Mouse (Mus musculus) retina, postnatal 7 days (tissue): ENCODE measurements around the gene Hist1h2an.
"Not testable (repeated sequence)": the region's sequence is repeated elsewhere in the genome, so short reads cannot be mapped to it uniquely, and the experiment has no call there.

Source experiments
- DNase-seq: peaks from one replicate; pipeline ENCODE4 v3.0.0-alpha.2; 2012; ENCODE audit warnings: low read depth, low spot score

The Hist1h2an gene

DNA sequence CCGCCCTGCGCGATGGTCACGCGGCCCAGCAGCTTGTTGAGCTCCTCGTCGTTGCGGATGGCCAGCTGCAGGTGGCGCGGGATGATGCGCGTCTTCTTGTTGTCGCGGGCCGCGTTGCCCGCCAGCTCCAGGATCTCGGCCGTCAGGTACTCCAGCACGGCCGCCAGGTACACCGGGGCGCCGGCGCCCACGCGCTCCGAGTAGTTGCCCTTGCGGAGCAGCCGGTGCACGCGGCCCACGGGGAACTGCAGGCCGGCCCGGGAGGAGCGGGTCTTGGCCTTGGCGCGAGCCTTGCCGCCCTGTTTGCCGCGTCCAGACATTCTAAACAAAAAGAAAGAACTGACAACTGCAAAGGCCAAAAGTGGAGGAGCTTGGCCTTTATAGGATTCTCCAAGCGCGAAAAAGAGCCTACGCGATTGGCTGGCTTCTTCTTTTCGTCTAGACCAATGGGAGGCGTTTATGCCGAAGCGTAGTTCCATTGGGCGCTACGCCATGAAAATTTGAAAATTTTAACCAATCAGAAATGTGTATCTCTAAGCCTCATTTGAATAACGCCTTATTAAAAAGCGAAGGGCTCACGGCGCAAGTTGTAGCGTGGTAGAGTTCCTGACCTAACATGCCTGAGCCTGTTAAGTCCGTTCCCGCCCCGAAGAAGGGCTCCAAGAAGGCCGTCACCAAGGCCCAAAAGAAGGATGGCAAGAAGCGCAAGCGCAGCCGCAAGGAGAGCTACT lies at the start of gene Hist1h2an, which contains the start of gene Hist1h2bp:
Gene Hist1h2an (minus strand): TSS at position 320 of the 731 bp plus-strand sequence.
Gene Hist1h2bp (plus strand): TSS at position 563 of the 731 bp plus-strand sequence.
- DNase-seq: peak; percentile 93

DNA sequence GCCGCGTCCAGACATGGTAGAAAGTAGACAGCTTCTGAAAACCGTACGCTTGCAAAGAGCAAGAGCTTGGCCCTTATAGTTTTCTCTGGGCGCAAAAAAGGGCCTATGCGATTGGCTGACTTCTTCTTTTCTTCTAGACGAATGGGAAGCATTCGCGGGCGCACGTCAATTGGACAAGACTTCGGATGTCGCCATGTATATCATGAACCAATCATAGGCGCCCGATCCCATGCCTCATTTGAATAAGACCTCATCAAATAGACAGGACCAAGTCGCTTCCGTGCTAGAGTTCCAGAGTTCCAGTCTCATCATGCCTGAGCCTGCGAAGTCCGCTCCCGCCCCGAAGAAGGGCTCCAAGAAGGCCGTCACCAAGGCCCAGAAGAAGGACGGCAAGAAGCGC lies 46.4 kb upstream of the Hist1h2an start, which contains the start of the genes Hist1h2ap and Hist1h2br:
Gene Hist1h2ap (minus strand): TSS at position 47 of the 400 bp plus-strand sequence.
Gene Hist1h2br (plus strand): TSS at position 283 of the 400 bp plus-strand sequence.
- DNase-seq: not testable (repeated sequence)

DNA sequence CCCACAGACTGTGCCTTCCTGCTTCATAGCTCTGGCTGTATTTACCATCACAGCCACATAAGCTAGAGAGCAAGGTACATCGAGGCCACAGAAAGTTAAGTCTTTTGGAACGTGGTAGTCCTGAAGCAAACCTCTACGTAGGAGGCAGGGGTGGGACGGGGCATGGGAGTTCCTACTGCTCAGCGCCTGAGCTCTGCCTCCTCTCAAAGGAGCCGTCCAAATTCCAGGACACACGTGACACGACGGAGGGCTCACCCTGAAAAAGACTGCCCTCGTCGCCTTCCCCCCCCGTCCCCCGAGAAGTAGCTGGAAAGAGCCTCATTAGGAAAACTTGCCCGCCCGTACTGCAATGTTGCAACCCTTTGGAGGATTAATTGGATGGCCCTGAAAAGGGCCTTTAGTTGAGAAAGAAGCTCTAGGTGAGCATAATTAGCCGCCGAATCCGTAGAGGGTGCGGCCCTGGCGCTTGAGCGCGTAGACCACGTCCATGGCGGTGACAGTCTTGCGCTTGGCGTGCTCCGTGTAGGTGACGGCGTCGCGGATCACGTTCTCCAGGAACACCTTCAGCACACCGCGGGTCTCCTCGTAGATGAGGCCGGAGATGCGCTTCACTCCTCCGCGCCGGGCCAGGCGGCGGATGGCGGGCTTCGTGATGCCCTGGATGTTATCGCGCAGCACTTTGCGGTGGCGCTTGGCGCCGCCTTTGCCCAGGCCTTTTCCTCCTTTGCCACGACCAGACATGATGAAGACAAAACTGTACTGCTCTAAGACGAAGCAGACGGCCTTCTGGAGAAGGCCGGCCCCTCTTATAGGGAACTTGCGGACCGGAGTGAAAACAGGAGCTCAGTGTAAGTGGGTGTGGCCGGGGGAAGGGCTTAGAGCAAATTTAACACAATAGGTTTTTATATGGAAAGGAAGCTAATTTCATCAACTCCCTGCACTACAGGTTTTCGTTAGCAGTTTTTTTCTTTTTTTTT lies 44.7 kb upstream of the Hist1h2an start, which contains the start of gene Hist1h4n:
Gene Hist1h4n (minus strand): TSS at position 779 of the 977 bp plus-strand sequence.
- not testable (repeated sequence) for DNase-seq

DNA sequence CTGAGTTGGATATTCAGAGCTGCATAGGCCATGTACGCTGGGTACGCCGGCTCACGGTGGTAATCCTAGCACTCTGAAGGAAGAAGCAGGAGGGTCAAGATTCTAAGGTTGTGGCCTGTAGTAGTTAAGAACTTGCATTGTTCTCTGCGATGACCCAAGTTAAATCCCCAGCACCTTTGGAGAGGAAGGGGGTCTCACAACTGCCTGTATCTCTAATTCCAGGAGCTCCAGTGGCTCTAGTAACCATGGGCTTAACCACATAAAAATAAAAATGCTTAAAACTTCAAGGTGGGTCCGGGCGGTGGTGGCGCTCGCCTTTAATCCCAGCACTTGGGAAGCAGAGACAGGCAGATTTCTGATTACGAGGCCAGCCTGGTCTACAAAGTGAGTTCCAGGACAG lies 43.3 kb upstream of the Hist1h2an start:
- DNase-seq: no peak

DNA sequence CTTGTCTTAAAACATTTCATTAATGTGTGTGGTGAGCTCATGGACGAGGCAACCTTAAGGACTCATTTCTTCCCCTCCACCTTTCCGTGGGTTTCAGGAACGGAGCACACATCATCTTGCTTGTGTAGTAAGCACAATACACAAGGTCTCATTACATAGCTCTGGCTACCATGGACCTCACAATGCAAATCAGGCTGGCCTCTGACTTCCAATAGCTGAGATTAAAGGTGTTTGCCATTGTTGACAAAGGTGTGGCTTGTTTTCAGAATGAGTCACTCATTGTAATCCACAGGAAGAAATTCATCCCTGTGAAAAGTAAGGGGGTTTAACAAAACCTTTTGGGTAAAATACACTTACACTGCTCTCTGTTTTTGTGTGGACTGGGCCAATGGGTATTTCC lies 41.5 kb upstream of the Hist1h2an start:
- DNase-seq: no peak

DNA sequence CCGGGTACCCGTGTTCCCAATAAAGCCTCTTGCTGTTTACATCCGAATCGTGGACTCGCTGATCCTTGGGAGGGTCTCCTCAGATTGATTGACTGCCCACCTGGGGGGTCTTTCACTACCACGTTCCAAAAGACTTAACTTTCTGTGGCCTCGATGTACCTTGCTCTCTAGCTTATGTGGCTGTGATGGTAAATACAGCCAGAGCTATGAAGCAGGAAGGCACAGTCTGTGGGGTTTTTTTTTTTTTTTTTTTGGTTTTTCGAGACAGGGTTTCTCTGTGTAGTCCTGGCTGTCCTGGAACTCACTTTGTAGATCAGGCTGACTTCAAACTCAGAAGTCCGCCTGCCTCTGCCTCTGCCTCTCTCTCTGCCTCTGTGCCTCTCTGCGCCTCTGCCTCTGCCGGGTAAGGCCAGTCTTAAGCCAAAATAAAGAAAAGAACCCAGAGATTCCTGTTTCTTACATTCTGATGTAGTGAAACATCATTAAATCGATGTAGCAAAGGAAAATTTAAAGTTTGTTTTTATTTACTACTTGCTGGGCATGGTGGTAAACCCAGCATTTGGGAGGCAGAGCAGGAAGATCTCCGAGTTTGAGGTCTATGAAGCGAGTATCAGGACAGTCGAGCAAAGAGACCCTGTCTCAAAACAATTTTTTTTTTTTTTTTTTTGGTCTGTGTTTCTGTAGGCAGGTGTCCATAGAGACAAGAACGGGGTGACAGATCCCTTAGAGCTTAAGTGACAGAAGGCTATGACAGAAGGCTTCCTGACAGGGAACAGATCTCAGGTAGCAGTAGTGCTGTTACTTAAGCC lies 33.3 kb upstream of the Hist1h2an start:
- not testable (repeated sequence) for DNase-seq

DNA sequence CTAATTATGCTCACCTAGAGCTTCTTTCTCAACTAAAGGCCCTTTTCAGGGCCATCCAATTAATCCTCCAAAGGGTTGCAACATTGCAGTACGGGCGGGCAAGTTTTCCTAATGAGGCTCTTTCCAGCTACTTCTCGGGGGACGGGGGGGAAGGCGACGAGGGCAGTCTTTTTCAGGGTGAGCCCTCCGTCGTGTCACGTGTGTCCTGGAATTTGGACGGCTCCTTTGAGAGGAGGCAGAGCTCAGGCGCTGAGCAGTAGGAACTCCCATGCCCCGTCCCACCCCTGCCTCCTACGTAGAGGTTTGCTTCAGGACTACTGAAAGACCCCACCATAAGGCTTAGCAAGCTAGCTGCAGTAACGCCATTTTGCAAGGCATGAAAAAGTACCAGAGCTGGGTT lies 25.1 kb upstream of the Hist1h2an start:
- DNase-seq: not testable (repeated sequence)

DNA sequence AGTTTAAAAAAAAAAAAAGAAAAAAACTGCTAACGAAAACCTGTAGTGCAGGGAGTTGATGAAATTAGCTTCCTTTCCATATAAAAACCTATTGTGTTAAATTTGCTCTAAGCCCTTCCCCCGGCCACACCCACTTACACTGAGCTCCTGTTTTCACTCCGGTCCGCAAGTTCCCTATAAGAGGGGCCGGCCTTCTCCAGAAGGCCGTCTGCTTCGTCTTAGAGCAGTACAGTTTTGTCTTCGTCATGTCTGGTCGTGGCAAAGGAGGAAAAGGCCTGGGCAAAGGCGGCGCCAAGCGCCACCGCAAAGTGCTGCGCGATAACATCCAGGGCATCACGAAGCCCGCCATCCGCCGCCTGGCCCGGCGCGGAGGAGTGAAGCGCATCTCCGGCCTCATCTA lies 24.5 kb upstream of the Hist1h2an start, which contains the start of gene Hist1h4m:
Gene Hist1h4m (plus strand): TSS at position 208 of the 400 bp plus-strand sequence.
- not testable (repeated sequence) for DNase-seq

DNA sequence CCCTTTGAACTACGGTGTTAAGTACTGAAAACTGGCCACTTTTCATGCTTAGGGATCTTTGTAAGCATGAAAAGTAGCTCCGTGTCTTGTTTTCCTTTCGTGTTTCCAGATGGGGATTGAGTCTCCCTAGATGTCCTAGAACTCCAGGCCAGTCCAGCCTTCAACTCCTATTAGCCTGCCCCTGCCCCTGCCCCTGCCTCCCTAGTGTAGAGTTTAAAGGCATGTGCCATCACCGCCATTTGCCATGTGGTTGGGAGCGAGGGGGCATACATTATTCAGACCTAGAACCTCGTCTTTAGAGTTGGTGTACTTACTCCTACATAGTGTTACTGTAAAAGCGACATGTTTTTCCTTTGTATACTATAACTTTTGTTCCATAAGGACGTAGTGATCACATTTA lies 24.1 kb upstream of the Hist1h2an start:
- not testable (repeated sequence) for DNase-seq

DNA sequence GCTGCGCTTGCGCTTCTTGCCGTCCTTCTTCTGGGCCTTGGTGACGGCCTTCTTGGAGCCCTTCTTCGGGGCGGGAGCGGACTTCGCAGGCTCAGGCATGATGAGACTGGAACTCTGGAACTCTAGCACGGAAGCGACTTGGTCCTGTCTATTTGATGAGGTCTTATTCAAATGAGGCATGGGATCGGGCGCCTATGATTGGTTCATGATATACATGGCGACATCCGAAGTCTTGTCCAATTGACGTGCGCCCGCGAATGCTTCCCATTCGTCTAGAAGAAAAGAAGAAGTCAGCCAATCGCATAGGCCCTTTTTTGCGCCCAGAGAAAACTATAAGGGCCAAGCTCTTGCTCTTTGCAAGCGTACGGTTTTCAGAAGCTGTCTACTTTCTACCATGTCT lies 23.1 kb upstream of the Hist1h2an start, which contains the start of the genes Hist1h2bq and Hist1h2ao:
Gene Hist1h2bq (minus strand): TSS at position 125 of the 400 bp plus-strand sequence.
Gene Hist1h2ao (plus strand): TSS at position 393 of the 400 bp plus-strand sequence.
- not testable (repeated sequence) for DNase-seq

DNA sequence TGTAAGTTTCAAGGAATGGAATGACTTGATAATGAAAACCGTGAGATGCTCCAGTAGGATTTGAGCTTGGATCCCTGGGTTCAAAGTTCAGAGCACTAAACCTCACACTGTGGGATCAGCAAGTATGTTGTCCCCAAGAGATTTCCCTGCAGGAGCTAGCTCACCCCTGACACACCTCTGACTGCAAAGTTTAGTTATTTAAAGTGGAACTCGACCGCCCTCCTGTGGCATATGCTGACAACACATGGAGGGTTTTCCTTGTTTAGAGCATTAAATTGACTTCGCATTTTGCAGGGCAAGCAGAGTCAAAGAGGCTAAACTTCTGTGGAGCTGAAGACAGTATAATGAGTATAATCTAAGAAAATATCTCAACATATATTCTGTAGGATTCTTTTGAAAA lies 16.0 kb upstream of the Hist1h2an start:
- not testable (repeated sequence) for DNase-seq

DNA sequence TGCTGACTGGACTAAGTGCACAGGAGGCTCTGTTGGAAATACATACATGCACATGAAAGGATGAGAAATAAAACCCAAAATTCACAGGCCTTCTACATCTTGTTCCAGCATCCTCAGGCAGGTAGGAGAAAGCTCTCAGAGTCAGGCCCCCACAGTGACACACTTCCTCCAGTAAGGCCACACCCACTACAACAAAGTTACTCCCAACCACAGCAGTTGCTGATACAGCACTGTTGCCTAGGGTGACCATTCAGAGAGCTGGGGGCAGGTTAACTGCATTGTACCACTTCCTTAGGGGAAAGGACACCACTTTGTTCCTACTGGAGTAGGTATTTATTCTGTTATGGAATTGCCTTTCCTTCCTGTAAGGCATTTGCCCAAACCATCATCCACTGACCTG lies 10.1 kb upstream of the Hist1h2an start:
- DNase-seq: not testable (repeated sequence)

DNA sequence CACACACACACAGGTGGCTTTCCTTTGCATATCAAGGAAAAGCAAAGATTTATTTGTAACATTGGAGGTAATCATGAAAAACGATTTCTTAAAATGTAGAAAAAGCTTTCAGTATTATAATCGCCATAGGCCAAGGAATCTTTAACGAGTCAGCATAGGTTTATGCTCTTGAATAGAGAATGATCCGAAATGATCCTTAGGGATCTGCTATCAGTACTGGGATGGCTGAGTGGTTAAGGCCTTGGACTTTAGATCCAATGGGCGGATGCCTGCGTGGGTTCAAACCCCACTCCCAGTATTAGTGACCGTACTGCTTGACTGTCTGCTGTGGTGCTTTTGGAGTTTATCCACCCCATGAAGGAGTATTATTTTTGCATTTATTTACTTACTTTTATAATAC lies 8.6 kb upstream of the Hist1h2an start:
- DNase-seq: no peak

DNA sequence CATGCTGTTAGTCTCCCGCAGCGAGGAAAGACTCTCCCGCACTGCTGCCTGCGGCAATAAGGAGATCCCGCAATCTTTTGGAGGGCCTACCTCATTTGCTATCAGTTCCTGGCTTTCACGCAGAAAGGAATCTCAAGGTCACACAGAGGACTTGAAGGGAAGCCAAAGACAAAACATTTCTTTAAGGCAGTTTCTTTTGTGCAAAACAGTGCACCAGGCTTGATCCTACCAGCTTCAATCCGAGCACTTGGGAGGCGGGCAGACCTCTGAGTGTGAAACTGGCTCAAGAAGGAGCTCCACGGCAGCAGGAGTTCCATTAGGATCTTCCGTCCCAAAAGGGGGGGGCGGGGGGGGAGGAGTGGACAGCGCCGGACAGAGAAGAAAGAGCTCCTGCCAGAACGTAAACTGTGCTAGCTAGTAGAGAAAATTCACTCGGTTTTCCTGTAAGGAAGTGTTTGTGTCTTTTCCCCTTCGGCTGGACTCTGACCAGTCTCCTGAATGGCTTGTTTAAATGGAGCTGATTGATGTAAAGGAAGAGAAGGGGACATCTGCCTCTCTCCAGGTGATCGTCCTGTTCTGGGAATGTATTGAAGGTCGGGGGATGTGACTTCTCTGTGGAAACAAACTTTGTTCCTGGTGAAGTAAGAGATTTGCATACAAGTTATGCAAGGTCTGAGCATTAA lies 3.7 kb upstream of the Hist1h2an start:
- no peak for DNase-seq

DNA sequence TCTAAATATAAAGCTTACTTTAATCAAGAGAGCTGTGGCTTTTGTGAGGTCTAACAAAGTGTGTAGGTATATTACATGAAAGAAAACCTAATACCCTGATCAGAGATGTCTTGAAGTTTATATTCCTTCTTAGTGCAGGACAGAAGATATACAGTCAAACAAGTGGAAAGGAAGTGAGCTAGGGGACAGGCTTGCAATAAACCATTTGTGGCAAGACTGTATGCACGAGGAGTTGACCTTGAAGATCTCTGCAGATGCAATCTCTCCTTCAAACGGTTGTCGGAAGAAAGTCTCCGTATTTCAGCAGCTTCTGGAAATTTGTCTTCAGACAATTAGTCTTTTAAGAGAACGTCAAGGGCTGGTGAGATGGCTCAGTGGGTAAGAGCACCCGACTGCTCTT lies 2.9 kb upstream of the Hist1h2an start:
- DNase-seq: no peak

DNA sequence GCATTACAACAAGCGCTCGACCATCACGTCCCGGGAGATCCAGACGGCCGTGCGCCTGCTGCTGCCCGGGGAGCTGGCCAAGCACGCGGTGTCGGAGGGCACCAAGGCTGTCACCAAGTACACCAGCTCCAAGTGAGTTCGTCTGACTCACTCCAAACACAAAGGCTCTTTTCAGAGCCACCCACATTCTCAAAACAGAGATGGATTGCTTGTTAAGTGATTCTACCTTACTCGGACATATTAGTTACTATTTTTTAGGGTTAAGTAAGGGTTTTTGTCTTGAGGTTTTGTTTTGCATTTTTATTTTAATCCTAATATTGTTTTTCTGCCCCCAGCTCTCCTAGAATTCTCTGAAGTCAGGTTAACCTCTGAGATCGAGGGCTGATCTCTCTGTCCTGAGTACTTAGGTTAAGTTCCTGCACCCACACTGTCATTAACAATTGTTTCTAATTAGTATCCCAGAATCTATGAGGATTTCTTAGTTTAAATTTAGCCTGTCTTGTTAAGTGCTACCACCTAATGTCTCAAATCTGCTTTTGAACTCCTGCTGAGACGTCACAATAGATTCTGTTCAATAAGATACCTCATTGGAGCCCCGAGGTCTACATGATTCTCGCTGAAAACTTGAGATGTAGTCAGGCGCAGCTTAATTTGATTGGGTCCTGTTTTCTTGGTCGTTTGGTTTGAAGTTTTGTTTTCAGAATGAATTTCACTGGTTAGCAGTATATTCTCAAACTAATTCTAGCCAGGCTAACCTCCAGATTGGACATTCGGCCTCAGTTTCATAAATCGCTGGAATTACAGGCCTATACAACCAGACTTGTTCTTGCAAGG lies 959 bp upstream of the Hist1h2an start:
- no peak for DNase-seq

DNA sequence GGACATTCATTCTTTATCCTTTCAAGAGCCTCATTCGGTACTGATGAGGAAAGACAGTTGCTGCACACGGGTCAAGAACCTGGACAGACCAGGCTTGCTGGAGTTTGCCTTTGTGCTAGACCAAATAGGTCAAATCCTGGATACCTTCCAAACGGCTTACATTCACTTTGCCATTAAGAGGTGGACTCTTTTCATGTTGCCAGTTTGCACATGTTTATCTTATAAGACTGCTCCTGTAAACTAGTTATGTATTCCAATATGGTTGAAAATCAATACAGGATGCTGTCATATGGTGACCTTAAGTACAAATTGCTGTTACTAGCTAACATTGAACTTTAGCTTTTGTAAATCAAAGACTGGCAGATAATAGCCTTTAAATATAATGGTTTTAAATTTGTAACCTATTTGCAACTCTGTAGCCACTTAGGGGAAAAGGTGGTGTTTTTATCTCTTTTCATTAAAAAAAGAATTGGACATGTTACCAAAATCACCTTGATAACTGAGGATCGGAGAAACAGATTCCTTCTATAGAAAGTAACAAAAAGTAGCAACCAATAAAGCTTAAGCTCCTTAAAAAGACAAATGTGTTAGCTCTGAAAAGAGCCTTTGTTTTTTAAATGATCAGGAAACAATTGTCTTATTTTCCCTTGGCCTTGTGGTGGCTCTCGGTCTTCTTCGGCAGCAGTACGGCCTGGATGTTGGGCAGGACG lies 674 bp downstream of the Hist1h2an start:
- no peak for DNase-seq

DNA sequence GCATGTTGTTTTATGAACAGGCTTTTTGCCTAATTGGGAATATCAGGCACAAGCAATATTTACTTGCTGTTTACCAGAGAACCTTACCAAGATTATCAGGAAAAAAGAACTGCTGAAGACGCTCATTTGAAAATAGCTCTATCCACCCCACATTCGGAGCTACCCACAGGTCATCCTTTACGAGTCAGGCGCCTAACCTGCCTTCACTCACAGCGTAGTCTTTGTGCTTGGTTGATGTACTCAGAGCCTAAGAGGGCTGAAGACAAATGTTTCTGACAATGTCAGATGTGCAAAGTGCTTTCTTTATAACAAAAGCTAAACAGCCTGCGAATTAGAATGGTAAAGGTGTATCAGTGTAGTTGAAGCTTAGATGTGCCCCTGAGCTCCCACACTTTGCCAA lies 2.7 kb downstream of the Hist1h2an start:
- no peak for DNase-seq

DNA sequence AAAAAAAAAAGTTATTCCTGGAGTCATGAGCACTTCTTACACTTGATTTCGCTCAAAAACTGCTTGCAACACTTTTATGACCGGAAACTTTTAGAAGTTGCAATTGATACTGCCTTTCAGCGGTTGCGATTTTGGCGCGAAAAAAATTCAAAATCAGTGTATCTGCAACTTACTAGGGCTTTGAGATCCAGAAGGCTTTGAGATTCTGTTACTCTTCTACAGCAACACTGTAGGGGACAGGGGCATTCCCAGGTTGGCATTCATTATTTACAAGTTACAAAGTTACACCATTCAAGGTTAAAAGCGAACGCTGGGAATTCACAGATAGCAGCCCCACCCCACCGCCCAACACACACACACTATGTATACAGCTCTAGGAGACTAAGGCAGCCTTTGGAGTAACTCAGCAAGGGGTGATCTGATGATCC lies 3.3 kb downstream of the Hist1h2an start:
- no peak for DNase-seq
